Mouse (Mus musculus): ENCODE data around the gene Gm10428. TPM values are rescaled to one million over a fixed set of nuclear protein-coding genes. Genes with fewer than 3 reads are reported as not detected.

Gm10428 gene
- polyA plus RNA-seq (2012; ENCODE audit: low replicate concordance), result not detected in 2 replicates

DNA sequence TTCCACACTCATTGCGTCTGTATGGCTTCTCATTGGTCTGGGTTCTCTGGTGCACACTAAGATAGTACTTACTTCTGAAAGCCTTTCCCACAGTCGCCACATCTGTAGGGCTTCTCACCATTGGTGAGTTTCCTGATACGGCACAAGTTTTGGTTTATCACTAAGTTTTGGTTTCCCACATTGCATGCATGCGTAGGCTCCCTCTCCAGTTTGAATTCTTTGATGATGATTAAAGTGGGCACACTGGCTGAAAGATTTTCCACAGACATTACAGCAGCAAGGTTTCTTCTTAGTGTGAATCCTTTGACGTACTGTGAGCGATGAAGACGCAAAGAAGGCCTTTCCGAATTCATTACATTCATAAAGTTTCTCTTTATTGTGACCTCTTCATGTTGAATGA is at the start of gene Gm10428:
TSS of gene Gm10428 (plus strand) at position 321 of the 400 bp plus-strand sequence.

DNA sequence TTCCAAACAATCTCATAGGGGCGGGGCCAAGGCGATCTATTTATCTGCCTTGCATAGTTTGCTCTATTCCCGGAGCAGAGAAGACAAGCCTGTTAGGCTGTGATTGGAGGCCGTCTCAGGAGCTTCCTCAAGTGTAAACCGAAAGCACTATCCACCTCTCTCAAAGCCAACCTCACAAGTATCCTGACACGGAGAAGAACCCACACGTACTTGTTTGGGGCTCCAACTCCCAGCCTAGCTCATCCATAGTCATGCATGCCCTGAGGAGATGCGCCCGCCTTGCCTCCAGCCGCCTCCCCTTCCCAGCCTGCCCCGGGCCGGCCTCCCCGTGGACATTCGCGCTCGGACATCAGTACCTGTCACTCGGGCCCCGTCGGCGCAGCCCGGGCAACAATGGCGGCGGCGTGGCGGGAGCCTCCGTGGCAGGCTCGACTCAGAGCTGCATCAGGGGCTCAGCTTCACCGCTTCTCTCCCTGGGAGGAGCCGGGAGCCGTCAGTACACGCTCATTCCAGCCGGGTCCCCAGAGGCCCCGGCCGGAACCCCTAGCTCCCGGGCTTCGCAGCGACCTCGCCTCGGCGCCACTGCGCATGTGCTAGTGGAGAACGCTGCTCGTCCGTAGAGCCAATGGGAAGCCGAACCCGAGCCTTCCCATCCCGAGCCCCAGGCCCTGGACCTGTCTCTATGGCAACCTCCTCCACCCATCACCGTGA is 21.4 kb upstream of the Gm10428 start, which contains the start of gene Zfp287:
TSS of gene Zfp287 (minus strand) at position 595 of the 711 bp plus-strand sequence.

DNA sequence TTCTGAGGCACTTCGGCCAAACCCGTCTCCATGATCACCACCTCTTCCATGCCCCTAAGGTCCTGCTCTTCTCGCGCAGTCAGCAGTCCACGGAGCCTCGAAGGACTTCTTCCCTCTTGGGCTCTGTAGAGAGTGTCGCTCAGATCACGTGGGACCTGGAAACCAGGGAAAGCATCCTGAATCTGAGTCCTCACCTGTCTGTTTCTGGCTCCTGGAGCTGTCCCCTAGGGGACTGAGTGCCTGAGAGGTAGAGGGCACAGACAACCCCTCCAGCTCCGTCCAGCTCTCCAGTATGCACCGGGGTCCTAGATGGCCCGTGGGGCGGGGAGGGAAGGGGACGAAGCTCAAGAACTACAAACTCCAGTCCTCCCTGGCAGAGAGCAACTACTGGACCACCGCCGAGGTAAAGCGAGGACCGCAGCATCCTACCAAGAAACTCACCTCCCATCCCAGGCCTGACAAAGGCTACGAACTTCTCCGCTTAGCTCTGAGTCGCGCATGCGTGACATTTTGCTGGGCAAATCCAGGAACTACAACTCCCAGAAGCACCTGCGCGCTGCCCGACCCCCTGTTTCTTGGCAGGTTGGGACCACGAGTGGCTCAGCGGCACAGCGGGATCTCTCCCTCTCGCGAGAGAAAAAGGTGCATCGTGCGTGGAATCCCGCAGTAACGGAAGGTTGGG is 36.2 kb downstream of the Gm10428 start, which contains the start of gene Zfp286:
TSS of gene Zfp286 (minus strand) at position 528 of the 682 bp plus-strand sequence.

Other genes with a start within 250 kb of the Gm10428 start
- gene Cenpv, start 213.8 kb upstream of the Gm10428 start, polyA plus RNA-seq (2012; ENCODE audit: low replicate concordance), result 58.3 and 104 TPM in 2 replicates
- 219 and 717 TPM in 2 replicates for gene Ubb, start 201.9 kb upstream of the Gm10428 start, polyA plus RNA-seq (2012; ENCODE audit: low replicate concordance)
- 6.1 and 22.7 TPM in 2 replicates for gene Trpv2, start 178.6 kb upstream of the Gm10428 start, polyA plus RNA-seq (2012; ENCODE audit: low replicate concordance)
- gene Lrrc75a, start 104.6 kb upstream of the Gm10428 start, polyA plus RNA-seq (2012; ENCODE audit: low replicate concordance), result 2.3 and 3.3 TPM in 2 replicates
- gene Mmgt2, start 104.4 kb upstream of the Gm10428 start, polyA plus RNA-seq (2012; ENCODE audit: low replicate concordance), result 15.9 and 16.1 TPM in 2 replicates
- gene Zfp287, start 21.2 kb upstream of the Gm10428 start, polyA plus RNA-seq (2012; ENCODE audit: low replicate concordance), result 0.39 and 0.41 TPM in 2 replicates
- gene Zfp286, start 36.4 kb downstream of the Gm10428 start, polyA plus RNA-seq (2012; ENCODE audit: low replicate concordance), result not detected in 2 replicates
- 0.92 and 1.1 TPM in 2 replicates for gene Trim16, start 67.1 kb downstream of the Gm10428 start, polyA plus RNA-seq (2012; ENCODE audit: low replicate concordance)
- not detected in 2 replicates for gene Fbxw10, start 94.0 kb downstream of the Gm10428 start, polyA plus RNA-seq (2012; ENCODE audit: low replicate concordance)
- 1.5 and 1.8 TPM in 2 replicates for gene Tvp23b, start 126.4 kb downstream of the Gm10428 start, polyA plus RNA-seq (2012; ENCODE audit: low replicate concordance)
- gene Cdrt4, start 198.1 kb downstream of the Gm10428 start, polyA plus RNA-seq (2012; ENCODE audit: low replicate concordance), result not detected in 2 replicates

Measured in leukemia stem cell, adult 10-12 weeks (primary cell).